Comparison of ENCODE assay signal across 8 mouse cellular contexts in genomic region chr10:21936513-21937221, GRCm38 (mm10). TPM values are rescaled to one million over a fixed set of nuclear protein-coding genes. Genes with fewer than 3 reads are reported as not detected.
DNase-seq lines count a peak whose midpoint lies in the region; ATAC-seq and TF ChIP-seq lines count a peak whose summit lies in the region.

No protein-coding gene starts in this region.

- H3K4me3 ChIP-seq in intestine, embryonic 14.5 days (ENCODE audit: low read depth, low read length), result no peak overlapping the region
- no peak overlapping the region for H3K4me3 ChIP-seq in intestine, postnatal 0 days (ENCODE audit: low read depth, low read length)
- H3K4me3 ChIP-seq in kidney, adult 2 months (ENCODE audit: insufficient read depth, low read depth, low read length), result no peak overlapping the region

- H3K9ac ChIP-seq in intestine, embryonic 14.5 days (ENCODE audit: low read length), result no peak overlapping the region
- no peak overlapping the region for H3K9ac ChIP-seq in intestine, postnatal 0 days (ENCODE audit: low read depth, low read length)

- H3K27ac ChIP-seq in intestine, embryonic 14.5 days (ENCODE audit: low read depth), result no peak overlapping the region
- no peak overlapping the region for H3K27ac ChIP-seq in intestine, postnatal 0 days (ENCODE audit: low read depth, low read length)
- no peak overlapping the region for H3K27ac ChIP-seq in kidney, adult 2 months (ENCODE audit: insufficient read depth, low read depth, low read length)

- no peaks in the 10 kb centered on the region for H3K36me3 ChIP-seq in intestine, embryonic 14.5 days (ENCODE audit: control insufficient read depth, insufficient read depth, low read length)
- H3K36me3 ChIP-seq in intestine, postnatal 0 days (ENCODE audit: control insufficient read depth, insufficient read depth), result no peaks in the 10 kb centered on the region
- H3K36me3 ChIP-seq in kidney, adult 2 months (ENCODE audit: control insufficient read depth, insufficient read depth, low read length), result no peaks in the 10 kb centered on the region

- WGBS in intestine, embryonic 14.5 days, result 35% methylated on average over 12 of the region's 12 CpGs
- 49% methylated on average over 12 of the region's 12 CpGs for WGBS in intestine, postnatal 0 days
- 45% methylated on average over 12 of the region's 12 CpGs for WGBS in kidney, adult 2 months

- no peaks in the 10 kb centered on the region for H3K9me3 ChIP-seq in intestine, embryonic 14.5 days (ENCODE audit: control insufficient read depth, low read length)
- no peaks in the 10 kb centered on the region for H3K9me3 ChIP-seq in intestine, postnatal 0 days (ENCODE audit: control insufficient read depth)

- TF ChIP-seq CTCF in intestine, postnatal 0 days (IDR thresholded peaks at IDR 0.05; ENCODE audit: low read depth), result no peak
- no peak for TF ChIP-seq CTCF in kidney, adult 2 months (conservative IDR thresholded peaks at IDR 0.05; ENCODE audit: insufficient read depth, insufficient read length, low read depth, low read length)

- no peak for DNase-seq in intestine, embryonic 14.5 days (ENCODE audit: low spot score)
- peak; percentile 62 for DNase-seq in cerebellum, adult 9-10 months
- DNase-seq in kidney, adult 2 months, result peak; percentile 59
- DNase-seq in ovary, postnatal 14 days (ENCODE audit: low spot score), result no peak
- no peak for DNase-seq in urinary bladder, postnatal 14 days (ENCODE audit: low spot score)

- no peaks in the 10 kb centered on the region for H3K27me3 ChIP-seq in intestine, embryonic 14.5 days (replicated peaks; ENCODE audit: control insufficient read depth, insufficient read depth, low read length)
- H3K27me3 ChIP-seq in intestine, postnatal 0 days (replicated peaks; ENCODE audit: control insufficient read depth, insufficient read depth, low read length), result no peaks in the 10 kb centered on the region
- H3K27me3 ChIP-seq in kidney, adult 2 months (replicated peaks; ENCODE audit: control insufficient read depth, insufficient read depth, low read length), result no peaks in the 10 kb centered on the region

- TF ChIP-seq POLR2A in kidney, adult 2 months (IDR thresholded peaks at IDR 0.05; ENCODE audit: low read depth, low read length), result no peak

- ATAC-seq in intestine, embryonic 14.5 days (replicated peaks; ENCODE audit: low FRiP score, low TSS enrichment, low read depth), result no peak
- ATAC-seq in intestine, postnatal 0 days, result no peak
- peak; percentile 21; the same call in 1 of the 2 replicates for ATAC-seq in megakaryocyte, adult 5-6 weeks (ENCODE audit: poor library complexity, severe bottlenecking)
- ATAC-seq in erythroblast, adult 5-6 weeks (replicated peaks; ENCODE audit: low FRiP score, poor library complexity, severe bottlenecking), result no peak

- 0 out of 2 replicates have a peak overlapping the region, but pooled peaks have one; percentile 12 for H3K4me2 ChIP-seq in intestine, embryonic 14.5 days (ENCODE audit: low read length)
- no peak overlapping the region for H3K4me2 ChIP-seq in intestine, postnatal 0 days (replicated peaks; ENCODE audit: low read depth)

- peaks cover 8% of the 10 kb centered on the region for H3K4me1 ChIP-seq in intestine, embryonic 14.5 days (replicated peaks; ENCODE audit: control insufficient read depth, insufficient read depth, low read length)
- no peaks in the 10 kb centered on the region for H3K4me1 ChIP-seq in intestine, postnatal 0 days (replicated peaks; ENCODE audit: control insufficient read depth, insufficient read depth, low read length)
- peaks cover 4% of the 10 kb centered on the region; the same call in 1 of the 2 replicates for H3K4me1 ChIP-seq in kidney, adult 2 months (ENCODE audit: control insufficient read depth, insufficient read depth, low read length)

RNA-seq across cellular contexts. Expression of gene Sgk1, which starts 54.7 kb away (rescaled TPM):
- 27.7 and 29.6 TPM in 2 replicates for polyA plus RNA-seq in intestine, embryonic 14.5 days (2014; fragmentation: Nextera tagmentation; extraction: Ambion mirVana)
- 118 and 162 TPM in 2 replicates for polyA plus RNA-seq in intestine, postnatal 0 days (2015; fragmentation: Nextera tagmentation; extraction: Ambion mirVana)
- 73.3 and 76.5 TPM in 2 replicates for polyA plus RNA-seq in kidney, adult 2 months (2012; rRNA removed)
- total RNA-seq in megakaryocyte, adult 5-6 weeks (2015), result 27.2 and 31.3 TPM in 2 replicates
- total RNA-seq in megakaryocyte, adult 5-6 weeks (2017), result 43.9 and 48.3 TPM in 2 replicates
- 2.1 and 6.9 TPM in 2 replicates for total RNA-seq in erythroblast, adult 5-6 weeks (2015; ENCODE audit: low replicate concordance)
- 5.3 and 7.2 TPM in 2 replicates for total RNA-seq in erythroblast, adult 5-6 weeks (2017; ENCODE audit: low replicate concordance)

Comparison
In these comparisons a context has a peak if more than half of its experiments do, and no peak if none do; other contexts are left out.
1. DNase-seq: peak in cerebellum, adult 9-10 months (single experiment) and kidney, adult 2 months (single experiment); none in intestine, embryonic 14.5 days (single experiment), ovary, postnatal 14 days (single experiment) and urinary bladder, postnatal 14 days (single experiment).